Mouse (Mus musculus) C2C12 (cell line): Measurements from ENCODE around the gene Cnpy4.

Experiments
- CEBPB ChIP-seq: IDR thresholded peaks from one replicate; pipeline ENCODE4 v1.6.1; 2011; ENCODE audit warnings: low read depth, mild to moderate bottlenecking, control low read depth, moderate library complexity
- CTCF ChIP-seq: IDR thresholded peaks from one replicate; pipeline ENCODE4 v1.5.1; 2011; ENCODE audit not compliant: control insufficient read depth, insufficient read depth, insufficient read length
- MYOG ChIP-seq: IDR thresholded peaks from one replicate; pipeline ENCODE4 v1.6.1; 2011; ENCODE audit not compliant: control insufficient read depth, insufficient read length; ENCODE audit errors: extremely low read depth

GRCm38 (mm10) chr5:138228026-138228425, 40.7 kb downstream of the Cnpy4 start:
- TF ChIP-seq CTCF (no peak), CEBPB (no peak), MYOG (no peak)
